Mouse (Mus musculus) spleen, adult 18-20 months (tissue): ENCODE data around the gene Gata2.

Experiments used
- DNase-seq, 2 experiments: peaks; one replicate each; pipeline ENCODE4 v3.0.0; 2022; ENCODE audit warnings: mixed read lengths in 2 of 2

The Gata2 gene

GRCm38 (mm10) chr6:88196054-88196732 lies 2.5 kb downstream of the Gata2 start:
- no peak for DNase-seq

GRCm38 (mm10) chr6:88196733-88197312 lies 3.1 kb downstream of the Gata2 start:
- no peak for DNase-seq

DNA sequence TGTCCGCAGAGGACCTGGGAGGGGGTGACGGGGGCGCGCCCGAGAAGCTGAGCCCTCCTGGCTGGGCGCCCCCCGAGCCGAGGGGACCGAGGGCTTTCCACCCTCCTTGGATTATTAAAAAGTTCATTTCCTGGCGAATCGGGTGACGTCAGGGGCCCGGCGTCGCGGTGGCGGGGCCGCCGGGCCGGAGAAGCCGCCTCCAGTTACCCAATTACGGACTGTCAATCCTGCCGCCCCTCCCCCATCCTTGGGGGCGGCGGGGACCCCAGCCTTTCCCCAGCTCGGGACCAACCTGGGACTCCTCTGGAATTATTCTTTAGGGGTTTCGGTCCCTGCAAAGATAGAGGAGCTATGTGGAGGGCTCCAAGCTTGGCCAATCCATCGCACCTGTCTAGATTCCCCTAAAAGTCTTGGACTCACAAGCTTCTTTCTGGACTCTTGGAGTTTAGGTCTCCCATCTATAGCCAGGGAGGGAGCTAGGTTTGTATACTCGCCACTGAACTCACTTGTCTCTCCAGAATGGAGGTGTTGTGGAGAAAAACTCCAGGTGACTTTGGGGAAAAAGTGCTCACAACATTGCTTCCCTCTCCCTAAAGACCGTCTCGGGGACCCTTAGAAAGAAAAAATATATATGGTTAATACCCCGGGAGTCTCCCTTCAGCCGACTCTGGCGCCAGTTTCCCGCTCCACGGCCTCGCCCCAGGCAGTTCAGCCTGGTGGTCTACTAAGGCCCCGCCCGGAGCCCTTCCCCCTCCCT lies 3.8 kb downstream of the Gata2 start:
- no peak for DNase-seq

DNA sequence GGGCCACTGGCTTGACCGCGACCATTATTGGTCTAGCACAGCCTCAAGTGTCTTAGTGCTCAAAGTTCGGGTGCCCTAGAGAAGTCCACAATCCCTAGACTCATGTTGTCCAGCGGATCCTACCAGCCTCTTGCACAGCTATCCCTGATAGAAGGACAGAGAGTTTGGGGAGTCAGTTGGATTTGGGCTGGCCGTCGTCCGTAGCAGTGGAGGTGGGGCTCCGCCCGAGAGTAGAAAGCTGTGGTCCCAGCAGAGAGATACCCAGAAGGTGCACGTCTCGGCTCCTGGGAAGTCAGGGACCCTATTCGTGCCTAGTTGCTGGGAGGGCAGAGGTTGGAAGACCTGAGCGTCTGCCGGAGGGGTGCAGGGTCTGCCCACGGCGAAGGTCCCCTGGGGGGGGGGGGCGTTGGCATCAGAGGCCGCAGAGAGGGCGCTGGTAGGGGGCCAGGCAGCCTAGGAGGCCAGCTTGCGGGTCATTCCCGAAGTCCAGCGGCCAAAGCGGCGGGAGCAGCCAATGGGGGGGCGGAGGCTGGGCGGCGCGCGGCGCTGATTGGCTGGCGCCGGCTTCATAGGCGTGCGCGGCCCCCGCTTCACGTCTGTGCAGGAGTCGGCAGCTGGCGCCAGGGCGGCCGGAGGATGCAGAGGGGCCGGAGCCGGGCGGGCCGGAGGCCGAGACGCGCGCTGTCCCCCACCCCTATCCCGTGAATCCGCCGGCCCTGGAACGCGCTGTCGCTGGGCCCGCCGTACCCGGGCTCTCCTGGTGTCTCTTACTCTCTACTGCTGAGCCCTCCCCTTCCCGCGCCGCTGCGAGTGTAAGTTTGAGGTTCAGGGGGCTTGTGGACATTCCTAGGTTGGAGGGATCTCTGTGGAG lies 4.6 kb downstream of the Gata2 start:
- peak in 1 of 2 experiments; percentile 33 for DNase-seq

DNA sequence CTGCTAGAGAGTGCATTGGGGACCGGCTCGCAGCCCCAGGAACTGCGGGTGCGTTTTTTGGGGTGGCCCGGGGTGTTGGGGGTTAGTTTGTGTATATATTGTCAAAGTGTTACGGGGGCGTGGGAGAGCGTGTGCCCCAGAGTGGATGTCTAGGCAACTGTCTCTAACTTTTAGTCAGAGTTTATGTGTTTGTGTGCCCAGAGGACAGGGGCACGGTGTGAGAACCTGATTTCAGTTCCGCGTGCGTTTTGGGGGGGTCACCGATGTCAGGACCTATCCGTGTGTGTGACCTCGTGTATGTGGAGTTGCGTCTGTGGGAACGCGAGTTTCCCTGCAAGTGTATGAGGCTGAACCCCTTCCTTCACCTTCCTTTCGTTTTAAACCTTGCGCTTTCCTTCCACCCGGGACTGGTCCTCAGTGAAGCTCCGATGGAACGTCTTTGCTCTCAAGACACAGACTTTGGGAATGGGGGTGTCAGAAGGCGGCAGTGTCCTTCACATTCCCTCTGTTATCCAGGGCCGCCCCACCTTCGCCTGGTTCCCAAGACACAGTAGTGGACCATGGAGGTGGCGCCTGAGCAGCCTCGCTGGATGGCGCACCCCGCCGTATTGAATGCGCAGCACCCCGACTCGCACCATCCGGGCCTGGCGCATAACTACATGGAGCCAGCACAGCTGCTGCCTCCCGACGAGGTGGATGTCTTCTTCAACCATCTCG lies 5.5 kb downstream of the Gata2 start:
- no peak for DNase-seq

- DNase-seq = no peak
Measured at GRCm38 (mm10) chr6:88199718-88200692, 6.3 kb downstream of the Gata2 start.

DNA sequence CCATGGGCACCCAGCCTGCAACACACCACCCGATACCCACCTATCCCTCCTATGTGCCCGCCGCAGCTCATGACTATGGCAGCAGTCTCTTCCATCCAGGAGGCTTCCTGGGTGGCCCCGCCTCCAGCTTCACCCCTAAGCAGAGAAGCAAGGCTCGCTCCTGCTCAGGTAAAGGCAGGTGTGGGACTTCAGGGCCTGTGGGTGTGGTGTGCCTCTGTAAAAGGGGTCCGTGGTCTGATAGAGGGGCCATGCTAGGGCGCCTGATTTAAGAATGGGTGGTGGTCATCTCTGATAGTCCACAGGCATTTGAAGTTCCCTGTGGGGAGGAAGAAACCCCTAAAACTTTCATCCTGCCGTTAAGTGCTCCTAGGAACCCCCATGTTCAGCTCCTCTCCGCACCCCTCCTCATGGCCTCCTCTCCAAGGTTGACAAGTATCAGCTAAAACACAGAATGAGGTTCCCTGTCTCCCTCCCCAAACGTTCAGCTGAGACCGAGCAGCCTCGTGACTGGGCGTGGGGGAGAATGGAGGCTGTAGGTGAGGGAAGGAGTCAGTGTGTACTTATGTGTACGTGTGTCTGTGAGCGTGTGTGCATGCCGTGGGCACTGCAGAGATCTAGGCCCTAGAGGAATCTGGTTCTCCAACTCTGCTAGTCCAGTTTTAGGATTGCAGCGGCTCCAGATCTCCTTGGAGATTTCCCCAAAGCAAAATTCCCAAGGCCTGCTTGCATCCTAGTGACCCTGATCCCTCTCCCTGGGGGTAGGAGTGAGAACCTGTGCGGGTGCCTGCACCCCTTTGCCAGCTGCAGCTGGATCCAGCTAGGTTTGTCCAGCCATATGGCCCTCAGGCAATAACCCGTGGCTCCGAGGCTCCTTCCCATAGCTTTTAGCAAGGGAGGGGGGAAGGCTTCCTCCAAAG lies 7.3 kb downstream of the Gata2 start:
- DNase-seq = no peak

DNA sequence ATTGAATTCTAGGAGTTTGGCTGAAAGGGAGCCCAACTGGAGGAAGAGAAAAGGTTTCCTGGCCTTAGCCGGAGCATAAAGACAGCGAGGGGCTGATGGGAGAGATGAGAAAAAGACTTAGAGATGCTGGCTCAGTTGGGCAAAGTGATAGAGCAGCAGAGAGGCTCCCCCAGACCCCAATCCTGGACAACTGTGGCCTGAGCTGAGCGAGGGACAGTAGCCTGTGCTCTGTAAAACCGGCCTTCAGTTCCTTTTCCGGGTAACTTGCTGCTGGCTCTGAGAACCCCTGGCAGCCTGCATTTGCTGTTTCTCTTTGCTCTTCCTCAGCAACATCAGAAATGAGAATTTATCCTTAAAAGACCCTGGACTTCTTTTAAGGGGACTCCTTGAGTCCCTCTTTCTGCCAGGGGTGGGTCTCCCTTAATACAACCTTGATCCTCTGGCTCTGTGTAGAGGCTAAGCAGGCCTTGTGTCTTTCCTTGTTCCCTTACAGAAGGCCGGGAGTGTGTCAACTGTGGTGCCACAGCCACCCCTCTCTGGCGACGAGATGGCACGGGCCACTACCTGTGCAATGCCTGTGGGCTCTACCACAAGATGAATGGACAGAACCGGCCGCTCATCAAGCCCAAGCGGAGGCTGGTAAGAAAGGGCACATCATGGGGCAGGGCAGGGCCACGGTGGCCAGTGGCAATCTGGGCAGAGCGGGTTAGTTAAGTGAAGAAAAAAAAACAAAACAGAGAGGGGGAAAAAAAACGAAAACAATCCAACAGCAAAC lies 8.4 kb downstream of the Gata2 start:
- DNase-seq = no peak

GRCm38 (mm10) chr6:88202921-88203690 lies 9.4 kb downstream of the Gata2 start:
- DNase-seq = no peak

DNA sequence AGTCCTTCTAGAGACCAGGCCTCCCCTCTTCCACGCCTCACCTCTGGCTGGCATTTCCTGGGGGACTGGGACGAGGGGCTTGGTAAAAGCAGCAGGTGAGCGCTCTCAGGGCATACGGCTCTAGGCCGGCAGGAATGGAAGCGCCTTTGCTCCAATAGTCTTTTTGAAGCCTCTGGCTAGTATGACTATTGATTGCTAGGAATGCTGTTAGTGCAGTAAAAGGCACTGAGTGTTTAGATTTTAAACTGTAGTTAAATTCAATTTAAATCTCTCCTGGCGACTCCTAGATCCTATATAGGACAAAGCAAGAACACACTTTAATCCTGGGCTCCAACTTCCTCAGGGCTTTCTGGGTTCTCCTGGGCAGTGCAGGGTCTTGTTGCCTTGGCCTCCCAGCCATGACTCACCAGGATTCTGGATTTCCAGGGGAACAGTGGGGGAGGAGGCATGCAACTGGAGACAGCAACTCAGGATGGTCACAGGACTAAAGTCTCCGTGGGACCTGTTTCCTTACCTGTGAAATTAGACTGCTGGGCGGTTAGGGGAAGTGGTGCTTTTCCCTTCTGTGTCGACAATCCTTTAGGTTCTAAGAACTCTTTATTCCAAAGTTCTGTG lies 10.2 kb downstream of the Gata2 start:
- no peak for DNase-seq

- no peak for DNase-seq
Measured at GRCm38 (mm10) chr6:88204531-88205385, 11.1 kb downstream of the Gata2 start.

GRCm38 (mm10) chr6:88205386-88205700 lies 11.7 kb downstream of the Gata2 start:
- no peak for DNase-seq

DNA sequence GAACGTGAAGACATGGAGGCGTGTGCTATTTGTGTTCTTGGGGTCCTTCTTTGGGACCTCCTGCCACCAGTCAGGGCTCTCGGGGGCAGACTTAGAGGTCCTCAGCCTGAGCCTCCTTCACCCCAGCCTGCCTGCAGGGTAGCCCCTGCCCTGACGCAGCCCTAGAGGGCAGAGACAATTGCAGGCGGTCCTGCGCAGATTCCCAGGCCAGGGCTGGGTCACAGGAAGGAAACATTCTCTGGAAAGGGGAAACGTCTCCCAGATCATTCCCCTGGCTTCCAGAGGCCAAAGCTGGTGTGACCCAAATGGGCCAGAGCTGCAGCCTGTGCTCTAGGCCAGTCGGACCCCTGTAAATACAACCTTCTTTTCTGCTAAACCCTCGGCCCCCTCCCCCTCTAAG lies 12.2 kb downstream of the Gata2 start:
- no peak for DNase-seq

DNA sequence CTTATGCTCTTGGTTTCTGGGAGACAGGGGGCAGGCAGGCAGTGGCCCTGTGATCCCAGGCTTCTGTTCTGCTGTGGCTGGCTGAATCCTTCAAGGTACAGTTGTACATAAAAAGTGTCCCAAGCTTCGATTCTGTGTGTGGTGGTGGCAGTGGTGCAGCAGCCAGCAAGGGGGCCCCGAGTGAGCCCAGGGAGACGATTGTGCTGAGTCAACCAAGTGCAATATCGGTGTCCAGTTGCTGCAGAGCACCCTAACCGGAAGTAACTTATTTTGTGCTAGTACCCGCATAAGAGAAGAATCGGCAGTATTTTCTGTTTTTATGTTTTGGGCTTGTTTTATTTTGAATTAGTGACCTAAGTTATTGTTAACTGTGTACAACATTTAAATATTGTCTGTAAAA lies 12.9 kb downstream of the Gata2 start:
- no peak for DNase-seq

- DNase-seq = no peak
Measured at GRCm38 (mm10) chr6:88207403-88208033, 13.8 kb downstream of the Gata2 start.

DNA sequence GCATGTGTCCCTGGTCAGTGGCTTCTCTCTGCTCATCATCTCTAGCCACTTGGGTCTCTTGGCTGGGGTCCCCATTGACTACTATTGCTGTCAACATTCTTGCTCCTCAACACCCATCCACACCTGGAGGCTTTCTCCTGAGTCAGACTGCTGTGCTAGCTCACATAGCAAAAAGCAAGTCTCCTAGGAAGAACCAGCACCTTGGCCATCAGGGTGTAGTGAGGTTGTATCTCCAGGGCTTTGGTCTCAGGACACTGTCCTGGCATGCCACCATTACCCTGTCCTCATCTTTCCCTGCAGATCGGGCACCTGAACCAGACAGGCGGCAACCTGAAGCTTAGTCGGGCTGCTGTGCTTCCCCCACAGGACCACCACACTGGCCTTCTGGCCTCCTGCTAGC lies 14.6 kb downstream of the Gata2 start:
- DNase-seq = no peak

GRCm38 (mm10) chr6:88209453-88209852 lies 15.8 kb downstream of the Gata2 start:
- DNase-seq = no peak
